Mouse (Mus musculus) lung, adult 2 months (tissue): ENCODE measurements around the gene Pkm.

ENCODE experiments used
- CTCF ChIP-seq: fragments of 200-500 bp; IDR thresholded peaks from 2 replicates; pipeline ENCODE4 v1.5.1; 2011; ENCODE audit warnings: mild to moderate bottlenecking, low read length, control low read depth; ENCODE audit not compliant: insufficient read depth
- POLR2A ChIP-seq: fragments of 200-500 bp; IDR thresholded peaks from 2 replicates; pipeline ENCODE4 v1.6.1; 2011; ENCODE audit warnings: low read depth, mild to moderate bottlenecking, control low read depth, low read length, borderline replicate concordance; ENCODE audit errors: extremely low read depth

DNA sequence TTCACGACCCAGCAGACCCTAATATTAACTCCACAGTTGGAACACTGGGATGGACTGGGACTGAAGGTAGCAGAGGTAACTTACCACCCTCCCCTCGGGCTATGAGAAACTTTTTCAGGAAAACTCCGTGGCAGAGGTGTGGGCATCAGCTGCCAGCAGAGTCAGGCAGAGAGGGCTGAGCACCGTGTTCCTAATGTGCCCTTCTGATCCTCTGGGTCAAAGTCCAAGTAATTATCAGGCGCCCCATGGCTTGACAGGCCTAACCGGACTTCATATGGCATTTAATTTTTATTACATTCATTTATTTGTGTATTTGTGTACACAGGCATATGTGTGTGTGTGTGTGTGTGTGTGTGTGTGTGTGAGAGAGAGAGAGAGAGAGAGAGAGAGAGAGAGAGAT lies 46.9 kb downstream of the Pkm start:
- no peak for TF ChIP-seq CTCF
- TF ChIP-seq POLR2A, result no peak
